Mouse (Mus musculus): ENCODE measurements around the gene Pgm5.

GRCm38 (mm10) chr19:24886888-24887287 is 25.2 kb upstream of the Pgm5 start:
- TF ChIP-seq CTCF (IDR thresholded peaks at IDR 0.05; ENCODE audit: control insufficient read depth, insufficient read depth, low read length) (no peak), POLR2A (IDR thresholded peaks at IDR 0.05; ENCODE audit: borderline replicate concordance, control insufficient read depth, low read depth, low read length) (no peak)
